Mouse (Mus musculus) lung, adult 2 months (tissue): Measurements from ENCODE around the gene Dynlt1a.
"Not testable (repeated sequence)": the region's sequence is repeated elsewhere in the genome, so short reads cannot be mapped to it uniquely, and the experiment has no call there.

Source experiments
- CTCF ChIP-seq: fragments of 200-500 bp; IDR thresholded peaks from 2 replicates; pipeline ENCODE4 v1.5.1; 2011; ENCODE audit warnings: mild to moderate bottlenecking, low read length, control low read depth; ENCODE audit not compliant: insufficient read depth
- POLR2A ChIP-seq: fragments of 200-500 bp; IDR thresholded peaks from 2 replicates; pipeline ENCODE4 v1.6.1; 2011; ENCODE audit warnings: low read depth, mild to moderate bottlenecking, control low read depth, low read length, borderline replicate concordance; ENCODE audit errors: extremely low read depth

GRCm38 (mm10) chr17:6321081-6321777 is 3.9 kb upstream of the Dynlt1a start:
- not testable (repeated sequence) for TF ChIP-seq CTCF, POLR2A
